Mouse (Mus musculus) liver, adult 2 months (tissue): ENCODE measurements around the gene Padi6.

Source experiments
- CTCF ChIP-seq: fragments of 200-500 bp; IDR thresholded peaks from 2 replicates; pipeline ENCODE4 v1.5.1; 2011; ENCODE audit warnings: low read depth, low read length, control low read depth
- POLR2A ChIP-seq: fragments of 200-500 bp; IDR thresholded peaks from 2 replicates; pipeline ENCODE4 v1.6.1; 2011; ENCODE audit warnings: low read length, control low read depth; ENCODE audit not compliant: insufficient read depth; ENCODE audit errors: extremely low read depth

- TF ChIP-seq POLR2A, result no peak
- TF ChIP-seq CTCF, result no peak
Measured at GRCm38 (mm10) chr4:140779803-140780397, 37.5 kb upstream of the Padi6 start.
